Mouse (Mus musculus): ENCODE measurements around the gene Dad1.

DNA sequence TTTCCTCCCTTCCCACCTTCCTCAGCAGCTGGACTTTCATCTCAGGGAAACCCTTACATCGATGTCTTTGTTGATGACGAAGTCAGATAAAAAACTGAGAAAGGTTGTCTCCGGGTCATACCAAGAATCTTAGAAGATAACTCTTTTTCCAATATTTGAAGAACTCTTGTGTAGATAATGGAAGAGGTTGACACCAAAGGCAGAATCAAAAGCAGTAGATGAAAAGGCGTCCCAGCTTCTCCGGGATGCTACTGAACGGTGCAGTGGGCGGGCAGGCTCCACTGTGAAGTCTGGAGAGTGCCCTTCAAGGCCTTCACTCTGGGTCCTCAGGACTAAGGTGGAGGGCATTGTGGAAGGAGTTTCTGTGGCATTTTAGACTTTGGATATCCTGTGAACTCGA is 54.2 kb downstream of the Dad1 start:
- TF ChIP-seq POLR2A (IDR thresholded peaks at IDR 0.05; ENCODE audit: insufficient read length, low read depth) (no peak), TCF12 (IDR thresholded peaks at IDR 0.05; ENCODE audit: insufficient read depth, poor library complexity, severe bottlenecking) (no peak), USF1 (IDR thresholded peaks at IDR 0.05; ENCODE audit: low read depth) (no peak), MAX (IDR thresholded peaks at IDR 0.05; ENCODE audit: low read depth) (no peak), POLR2AphosphoS2 (IDR thresholded peaks at IDR 0.05; ENCODE audit: insufficient read length, low read depth) (no peak), E2F4 (IDR thresholded peaks at IDR 0.05; ENCODE audit: insufficient read depth) (no peak), TCF3 (IDR thresholded peaks at IDR 0.05; ENCODE audit: insufficient read length, low read depth) (no peak), REST (IDR thresholded peaks at IDR 0.05; ENCODE audit: insufficient read depth, insufficient read length) (no peak), CEBPB (IDR thresholded peaks at IDR 0.05; ENCODE audit: insufficient read depth, poor library complexity, severe bottlenecking) (no peak), MYOD1 (IDR thresholded peaks at IDR 0.05; ENCODE audit: control insufficient read depth in 1 of 3, insufficient read length in 2 of 3, low read depth in 2 of 3) (no peak), MYOG (IDR thresholded peaks at IDR 0.05; ENCODE audit: control insufficient read depth in 1 of 3, insufficient read depth in 1 of 3, insufficient read length in 2 of 3, low read depth in 2 of 3) (no peak)
